Mouse (Mus musculus) CH12.LX (cell line): ENCODE data around the gene Rora. TPM values are rescaled to one million over a fixed set of nuclear protein-coding genes. Genes with fewer than 3 reads are reported as not detected.

ENCODE experiments used
- DNase-seq: peaks from one replicate; pipeline ENCODE4 v3.0.0-alpha.2; 2013; ENCODE audit errors: extremely low read depth
- H3K27ac ChIP-seq: 2 replicates; pipeline ENCODE4 v1.5.1; 2012; ENCODE audit warnings: low read depth, mild to moderate bottlenecking, control low read depth, moderate library complexity; ENCODE audit not compliant: insufficient read depth
- H3K27me3 ChIP-seq: replicated peaks from 2 replicates; pipeline ENCODE3; 2012; ENCODE audit warnings: inconsistent platforms
- H3K36me3 ChIP-seq, 2 experiments: replicated peaks in 1 of 2; 2 replicates each; pipeline versions ENCODE3 to v1.6.1; 2012; ENCODE audit warnings: inconsistent platforms in 1 of 2, low read length in 1 of 2, mild to moderate bottlenecking in 1 of 2, mixed read lengths in 1 of 2, moderate library complexity in 1 of 2; ENCODE audit not compliant: control insufficient read depth in 1 of 2, insufficient read depth in 1 of 2
- H3K4me1 ChIP-seq, 2 experiments: 2 replicates each; pipeline ENCODE4 v1.6.1; 2012; ENCODE audit warnings: inconsistent platforms in 1 of 2, moderate library complexity in 1 of 2; ENCODE audit not compliant: insufficient read depth in 2 of 2, control insufficient read depth in 1 of 2
- H3K4me2 ChIP-seq: 2 replicates; pipeline ENCODE4 v1.6.1; 2012; ENCODE audit warnings: low read depth, mild to moderate bottlenecking, control low read depth; ENCODE audit not compliant: poor library complexity, insufficient read depth, severe bottlenecking
- H3K4me3 ChIP-seq, 3 experiments: fragments of 150-350 bp in 1 of 3; sonication (generic) in 1 of 3; replicated peaks in 1 of 3; 2 replicates each; pipeline versions ENCODE3 to v1.5.1; 2011 to 2012; ENCODE audit warnings: low read depth in 2 of 3, low read length in 2 of 3, mild to moderate bottlenecking in 2 of 3, moderate library complexity in 2 of 3, control low read depth in 1 of 3, improper control_type of control experiment in 1 of 3, inconsistent platforms in 1 of 3, mixed read lengths in 1 of 3; ENCODE audit not compliant: poor library complexity in 1 of 3
- H3K79me2 ChIP-seq: replicated peaks from 2 replicates; pipeline ENCODE4 v1.6.1; 2012; ENCODE audit warnings: mild to moderate bottlenecking, moderate library complexity; ENCODE audit not compliant: control insufficient read depth, poor library complexity, insufficient read depth, severe bottlenecking; ENCODE audit errors: extremely low read depth
- H3K9ac ChIP-seq: 2 replicates; pipeline ENCODE4 v1.6.1; 2012; ENCODE audit warnings: low read depth, mild to moderate bottlenecking, control low read depth, moderate library complexity; ENCODE audit not compliant: insufficient read depth
- H3K9me3 ChIP-seq: replicated peaks from 2 replicates; pipeline ENCODE3; 2012; ENCODE audit warnings: low read length, inconsistent platforms, mixed read lengths
- BHLHE40 ChIP-seq: IDR thresholded peaks from 2 replicates; pipeline ENCODE4 v1.6.1; 2011; ENCODE audit warnings: mild to moderate bottlenecking, low read depth, low read length, improper control_type of control experiment
- CTCF ChIP-seq, 2 experiments: IDR thresholded peaks in 1 of 2; conservative IDR thresholded peaks in 1 of 2; 2 replicates each; pipeline ENCODE4 v1.5.1; 2011 to 2012; ENCODE audit warnings: low read depth in 2 of 2, low read length in 2 of 2, improper control_type of control experiment in 1 of 2, inconsistent platforms in 1 of 2, mild to moderate bottlenecking in 1 of 2, moderate library complexity in 1 of 2
- E2F4 ChIP-seq: IDR thresholded peaks from 2 replicates; pipeline ENCODE4 v1.6.1; 2011; ENCODE audit warnings: low read depth, low read length, improper control_type of control experiment; ENCODE audit not compliant: insufficient replicate concordance
- ELF1 ChIP-seq: IDR thresholded peaks from 2 replicates; pipeline ENCODE4 v1.6.1; 2014; ENCODE audit warnings: low read depth, mild to moderate bottlenecking, inconsistent platforms, low read length, improper control_type of control experiment
- EP300 ChIP-seq: IDR thresholded peaks from 2 replicates; pipeline ENCODE4 v1.6.1; 2011; ENCODE audit warnings: low read length, improper control_type of control experiment
- IRF4 ChIP-seq: IDR thresholded peaks from 2 replicates; pipeline ENCODE4 v1.6.1; 2014; ENCODE audit warnings: low read depth, mild to moderate bottlenecking, inconsistent platforms, low read length, improper control_type of control experiment
- JUND ChIP-seq: conservative IDR thresholded peaks from 2 replicates; pipeline ENCODE4 v1.6.1; 2011; ENCODE audit warnings: low read depth, low read length, improper control_type of control experiment
- MYC ChIP-seq: IDR thresholded peaks from 2 replicates; pipeline ENCODE4 v1.6.1; 2011; ENCODE audit warnings: low read depth, mild to moderate bottlenecking, improper control_type of control experiment, low read length
- NELFE ChIP-seq: IDR thresholded peaks from 2 replicates; pipeline ENCODE4 v1.6.1; 2011; ENCODE audit warnings: low read depth, low read length, improper control_type of control experiment
- NRF1 ChIP-seq: IDR thresholded peaks from 2 replicates; pipeline ENCODE4 v1.6.1; 2014; ENCODE audit warnings: low read depth, mild to moderate bottlenecking, inconsistent platforms, low read length, improper control_type of control experiment, moderate library complexity
- POLR2A ChIP-seq: IDR thresholded peaks from 2 replicates; pipeline ENCODE4 v1.6.1; 2011; ENCODE audit warnings: low read depth, mild to moderate bottlenecking, improper control_type of control experiment, low read length
- POLR2AphosphoS2 ChIP-seq: IDR thresholded peaks from 2 replicates; pipeline ENCODE4 v1.6.1; 2011; ENCODE audit warnings: low read depth, low read length, improper control_type of control experiment
- RCOR1 ChIP-seq: conservative IDR thresholded peaks from 2 replicates; pipeline ENCODE4 v1.6.1; 2012; ENCODE audit warnings: low read depth, mild to moderate bottlenecking, inconsistent platforms, low read length, improper control_type of control experiment
- TBP ChIP-seq: conservative IDR thresholded peaks from 2 replicates; pipeline ENCODE4 v1.6.1; 2011; ENCODE audit warnings: low read depth, low read length, improper control_type of control experiment
- UBTF ChIP-seq: IDR thresholded peaks from 2 replicates; pipeline ENCODE4 v1.6.1; 2012; ENCODE audit warnings: low read depth, mild to moderate bottlenecking, inconsistent platforms, low read length, improper control_type of control experiment, moderate library complexity
- USF1 ChIP-seq: IDR thresholded peaks from 2 replicates; pipeline ENCODE4 v1.6.1; 2014; ENCODE audit warnings: low read depth, mild to moderate bottlenecking, inconsistent platforms, low read length, improper control_type of control experiment
- ZMIZ1 ChIP-seq: IDR thresholded peaks from 2 replicates; pipeline ENCODE4 v1.6.1; 2012; ENCODE audit warnings: low read depth, mild to moderate bottlenecking, inconsistent platforms, low read length, improper control_type of control experiment
- dilution Hi-C: fragments of 300-500 bp; cut with MboI; formaldehyde crosslinking; loops from 2 replicates; pipeline ENCODE4 v1.14.3; 2020; ENCODE audit warnings: low sequenced_read_pairs; ENCODE audit not compliant: extremely low pct_unique_long_range_greater_than_20kb, extremely low pct_ligation_motif_present
- in situ Hi-C: fragments of 300-500 bp; cut with MboI; formaldehyde crosslinking; loops from 3 replicates; pipeline ENCODE4 v1.14.3; 2019; ENCODE audit warnings: low sequenced_read_pairs, low pct_ligation_motif_present, low pct_unique_long_range_greater_than_20kb, mixed read lengths
- polyA plus RNA-seq: library from polyadenylated mRNA; unstranded; fragments of >175 nt; gene quantifications from 2 replicates; pipeline ENCODE4 v1.2.1, GENCODE M21; 2012; ENCODE audit warnings: low read depth; ENCODE audit not compliant: insufficient read length
- total RNA-seq, 2 experiments: library from RNA; depleted of rRNA; stranded (reverse); fragments of 300-350 nt in 1 of 2; fragments of >200 nt in 1 of 2; gene quantifications; 2 replicates each; pipeline ENCODE4 v1.2.3; 2012 to 2014

Rora gene
- total and polyA plus RNA-seq, 3 experiments, result 0.36 to 0.66 (median 0.64) TPM

- TF ChIP-seq UBTF, result no peak
- TF ChIP-seq ZMIZ1, result no peak
- no peak for TF ChIP-seq ELF1
- no peak for TF ChIP-seq IRF4
- no peak for TF ChIP-seq BHLHE40
- no peak for TF ChIP-seq RCOR1
- no peak for TF ChIP-seq E2F4
- no peak for TF ChIP-seq EP300
- TF ChIP-seq POLR2A, result no peak
- no peak for TF ChIP-seq USF1
- TF ChIP-seq POLR2AphosphoS2, result no peak
- TF ChIP-seq, all 38 proteins: peak for 0
- Histone ChIP-seq H3K9me3 (peaks cover 6% of the 10 kb centered on the region), H3K79me2 (no peaks in the 10 kb centered on the region), H3K27ac (no peak overlapping the region), H3K4me2 (no peak overlapping the region), H3K9ac (no peak overlapping the region), H3K36me3 (no peaks in the 10 kb centered on the region), H3K4me1 (peaks cover 0 to 10% of the 10 kb centered on the region in 2 experiments; a peak in 2 of 4 replicates), H3K4me3 (no peak overlapping the region), H3K27me3 (no peaks in the 10 kb centered on the region)
- dilution Hi-C loops, result no loop called here
- in situ Hi-C loops, result loop anchor here (25.0 kb wide), 1 partner anchor 332 kb away; no protein-coding TSS in a partner anchor
- DNase-seq, result no peak
These were observed 640.8 kb downstream of the Rora start for GRCm38 (mm10) chr9:69294426-69294825.

- no peak overlapping the region for H3K4me3 ChIP-seq
- no peaks in the 10 kb centered on the region for H3K36me3 ChIP-seq
- no peak overlapping the region for H3K4me2 ChIP-seq
- H3K9ac ChIP-seq, result no peak overlapping the region
- TF ChIP-seq RCOR1 (no peak), UBTF (no peak), IRF4 (no peak), BHLHE40 (no peak), ZMIZ1 (no peak), POLR2A (no peak), MYC (no peak), CTCF (conservative IDR thresholded peaks at IDR 0.05 in 1 of 2, IDR thresholded peaks at IDR 0.05 in 1 of 2; ENCODE audit: low read depth in 2 of 2, low read length in 2 of 2) (no peak), TBP (no peak), NELFE (no peak), NRF1 (no peak), JUND (no peak)
- in situ Hi-C loops (loop anchor here (25.0 kb wide), 1 partner anchor 333 kb away; no protein-coding TSS in a partner anchor), dilution Hi-C loops (no loop called here)
- no peaks in the 10 kb centered on the region for H3K79me2 ChIP-seq
- no peak overlapping the region for H3K27ac ChIP-seq
- no peak for DNase-seq
- peaks cover 6% of the 10 kb centered on the region for H3K9me3 ChIP-seq
- H3K4me1 ChIP-seq, result peaks cover 0 to 14% of the 10 kb centered on the region in 2 experiments; a peak in 2 of 4 replicates
- H3K27me3 ChIP-seq, result no peaks in the 10 kb centered on the region
These were observed 641.3 kb downstream of the Rora start for GRCm38 (mm10) chr9:69294856-69295255.
